Mouse (Mus musculus) midbrain, postnatal 0 days (tissue): ENCODE data around the gene Ppcdc. TPM values are rescaled to one million over a fixed set of nuclear protein-coding genes. Genes with fewer than 3 reads are reported as not detected.
A peak's percentile ranks its signal among the peaks of the same experiment; 100 is the strongest.
"Not testable (repeated sequence)": the region's sequence is repeated elsewhere in the genome, so short reads cannot be mapped to it uniquely, and the experiment has no call there.

Source experiments
- ATAC-seq: fragments of 200-750 bp; cut with Nextera tagmentation; 2 replicates; pipeline ENCODE4 v1.8.0; 2017; ENCODE audit warnings: moderate number of reproducible peaks, mild to moderate bottlenecking, moderate TSS enrichment, moderate library complexity; ENCODE audit not compliant: low FRiP score
- DNase-seq: peaks from one replicate; pipeline ENCODE4 v3.0.0-alpha.2; 2015; ENCODE audit warnings: low spot score
- H3K27ac ChIP-seq: fragments of 300-500 bp; sonication (generic); 2 replicates; pipeline ENCODE4 v1.5.1; 2014; ENCODE audit warnings: low read depth, mild to moderate bottlenecking, low read length, mixed read lengths
- H3K27me3 ChIP-seq: fragments of 300-500 bp; sonication (generic); 2 replicates; pipeline ENCODE4 v1.6.1; 2014; ENCODE audit warnings: low read length, control low read depth, mixed read lengths; ENCODE audit not compliant: insufficient read depth
- H3K36me3 ChIP-seq: fragments of 300-500 bp; sonication (generic); 2 replicates; pipeline ENCODE4 v1.6.1; 2014; ENCODE audit warnings: low read length, control low read depth, mixed read lengths; ENCODE audit not compliant: insufficient read depth
- H3K4me1 ChIP-seq: fragments of 300-500 bp; sonication (generic); 2 replicates; pipeline ENCODE4 v1.6.1; 2014; ENCODE audit warnings: mild to moderate bottlenecking, control low read depth, antibody characterized with exemption, low read length, mixed read lengths; ENCODE audit not compliant: insufficient read depth
- H3K4me2 ChIP-seq: fragments of 300-500 bp; sonication (generic); 2 replicates; pipeline ENCODE4 v1.6.1; 2014; ENCODE audit warnings: low read depth, mild to moderate bottlenecking, low read length, mixed read lengths; ENCODE audit not compliant: poor library complexity, severe bottlenecking
- H3K4me3 ChIP-seq: fragments of 300-500 bp; sonication (generic); 2 replicates; pipeline ENCODE4 v1.5.1; 2014; ENCODE audit warnings: low read depth, mild to moderate bottlenecking, low read length, moderate library complexity
- H3K9ac ChIP-seq: fragments of 300-500 bp; sonication (generic); replicated peaks from 2 replicates; pipeline ENCODE4 v1.6.1; 2014; ENCODE audit warnings: mild to moderate bottlenecking, low read length, moderate library complexity, mixed read lengths; ENCODE audit not compliant: poor library complexity, severe bottlenecking
- H3K9me3 ChIP-seq: fragments of 300-500 bp; sonication (generic); 2 replicates; pipeline ENCODE4 v1.6.1; 2016; ENCODE audit warnings: low read length, control low read depth
- CTCF ChIP-seq: IDR thresholded peaks from 2 replicates; pipeline ENCODE4 v1.5.1; 2016; ENCODE audit warnings: antibody characterized with exemption, mild to moderate bottlenecking
- WGBS: fragments of 180-500 bp; shearing (Covaris S2); extraction: QIAGEN DNeasy Blood & Tissue Kit; methylation state at CpG from one replicate; pipeline ENCODE4 v1.1.7; 2014; 5-methylcytosine and 5-hydroxymethylcytosine counted together
- polyA plus RNA-seq: library from polyadenylated mRNA; unstranded; fragments of >200 nt; fragmentation: Nextera tagmentation; extraction: Ambion mirVana; gene quantifications from 2 replicates; pipeline ENCODE4 v1.2.1, GENCODE M21; 2015
- total RNA-seq: library from RNA; depleted of rRNA; stranded (reverse); fragments of >200 nt; gene quantifications from 2 replicates; pipeline ENCODE4 v1.2.3, GENCODE M21; 2014

Gene Ppcdc
- total and polyA plus RNA-seq, 2 experiments from 2014 or later = 17.6 to 29.7 TPM

DNA sequence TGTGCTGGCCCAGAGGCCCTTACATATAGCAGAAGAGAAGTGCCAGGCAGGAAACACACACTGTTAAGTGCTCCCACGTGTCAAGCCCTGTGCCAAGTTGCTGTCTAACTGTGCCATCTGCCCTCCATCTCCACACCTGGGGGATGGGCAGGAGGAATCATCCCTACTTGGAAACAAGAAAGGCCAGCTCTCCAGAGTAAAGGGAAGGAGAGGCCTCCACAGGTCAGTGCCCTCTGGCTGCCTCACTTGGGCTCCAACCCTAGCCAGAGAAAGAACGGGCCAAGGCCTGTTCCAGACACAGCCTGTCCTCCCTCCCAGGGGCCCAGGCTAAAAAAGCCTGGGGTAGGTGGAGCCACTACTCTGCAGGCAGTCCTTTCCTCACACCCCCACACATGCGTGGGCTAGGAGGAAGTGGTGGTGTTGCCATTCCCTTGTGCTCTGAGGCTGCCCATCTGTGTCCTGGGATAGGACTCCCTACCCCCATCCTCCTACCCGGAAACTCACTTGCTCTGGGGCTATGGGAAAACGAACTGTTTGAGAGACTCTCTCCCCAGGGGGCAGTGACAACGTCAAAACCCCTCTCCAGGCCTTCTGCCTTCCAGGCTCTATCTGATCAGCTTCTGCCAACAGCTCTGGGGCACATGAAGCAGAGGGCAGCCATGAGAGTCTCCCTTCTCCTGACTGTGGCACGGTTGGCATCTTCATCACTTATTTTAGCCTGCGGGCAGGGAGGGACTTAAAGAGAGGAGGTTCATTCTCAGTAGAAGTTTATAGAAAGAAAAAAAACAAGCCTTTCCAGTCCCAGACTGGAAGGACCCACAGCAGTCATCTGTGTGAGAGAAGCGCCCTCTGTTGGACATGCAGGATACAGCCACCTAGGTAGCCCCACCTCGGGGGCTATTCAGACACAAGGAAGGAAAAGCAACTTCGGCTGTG, 6.6 kb downstream of the Ppcdc start:
- Histone ChIP-seq H3K4me1 (no peaks in the 10 kb centered on the region), H3K27ac (no peak overlapping the region), H3K4me3 (no peak overlapping the region), H3K9me3 (no peaks in the 10 kb centered on the region), H3K27me3 (no peaks in the 10 kb centered on the region), H3K36me3 (no peaks in the 10 kb centered on the region), H3K9ac (no peak overlapping the region), H3K4me2 (no peak overlapping the region)
- ATAC-seq = peak; percentile 62
- peak; percentile 92 for DNase-seq
- WGBS = 20% methylated on average over 11 of the region's 11 CpGs
- peak; percentile 92 for TF ChIP-seq CTCF

DNA sequence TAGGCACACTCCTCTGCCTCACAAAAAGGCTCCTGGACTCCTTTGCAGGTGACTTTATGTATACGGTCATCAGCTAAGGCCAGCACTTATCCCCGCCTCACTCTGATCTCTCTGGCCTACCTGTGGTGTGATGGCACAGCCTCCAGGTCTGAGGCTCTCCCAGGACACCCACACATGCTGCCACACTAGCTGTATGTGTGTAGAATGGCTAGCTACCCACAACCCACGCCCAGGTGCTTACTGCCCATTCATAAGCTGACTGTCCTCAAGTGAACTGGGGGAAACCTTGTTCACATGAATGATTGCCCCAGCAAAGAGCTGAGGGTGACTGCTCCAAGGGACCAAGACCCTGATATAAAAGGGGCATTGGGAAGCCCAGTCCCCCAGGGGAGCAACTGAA, 7.4 kb downstream of the Ppcdc start:
- Histone ChIP-seq H3K36me3 (no peaks in the 10 kb centered on the region), H3K4me3 (no peak overlapping the region), H3K4me1 (no peaks in the 10 kb centered on the region), H3K27ac (no peak overlapping the region), H3K9ac (0 out of 2 replicates have a peak overlapping the region, but pooled peaks have one; percentile 29), H3K9me3 (no peaks in the 10 kb centered on the region), H3K4me2 (no peak overlapping the region), H3K27me3 (no peaks in the 10 kb centered on the region)
- WGBS = 91% methylated on average over 3 of the region's 3 CpGs
- ATAC-seq (no peak), DNase-seq (no peak)
- no peak for TF ChIP-seq CTCF

DNA sequence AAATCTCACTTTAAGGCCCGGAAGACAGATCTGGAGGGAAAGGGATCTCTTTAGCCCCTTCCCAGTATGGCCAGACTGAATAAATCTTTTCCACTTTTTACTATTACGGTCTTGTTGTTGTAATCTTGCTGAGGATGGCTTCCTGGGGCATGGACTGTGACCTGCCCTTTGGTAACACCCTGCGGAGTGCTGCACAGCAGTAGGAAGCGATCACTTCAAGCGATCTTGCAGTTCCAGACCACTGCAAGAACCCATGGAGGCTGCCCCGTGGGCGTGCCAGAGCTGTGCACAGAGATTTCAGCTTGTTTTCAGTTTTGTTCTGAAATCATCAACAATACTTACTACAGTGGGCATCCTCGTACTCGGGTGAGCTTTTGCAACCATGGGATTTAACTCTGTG, 8.7 kb downstream of the Ppcdc start:
- Histone ChIP-seq H3K4me3 (no peak overlapping the region), H3K27ac (no peak overlapping the region), H3K36me3 (no peaks in the 10 kb centered on the region), H3K27me3 (no peaks in the 10 kb centered on the region), H3K9ac (no peak overlapping the region), H3K9me3 (no peaks in the 10 kb centered on the region), H3K4me2 (no peak overlapping the region), H3K4me1 (no peaks in the 10 kb centered on the region)
- TF ChIP-seq CTCF = no peak
- DNase-seq = no peak
- 19% methylated on average over 9 of the region's 9 CpGs for WGBS
- no peak for ATAC-seq

DNA sequence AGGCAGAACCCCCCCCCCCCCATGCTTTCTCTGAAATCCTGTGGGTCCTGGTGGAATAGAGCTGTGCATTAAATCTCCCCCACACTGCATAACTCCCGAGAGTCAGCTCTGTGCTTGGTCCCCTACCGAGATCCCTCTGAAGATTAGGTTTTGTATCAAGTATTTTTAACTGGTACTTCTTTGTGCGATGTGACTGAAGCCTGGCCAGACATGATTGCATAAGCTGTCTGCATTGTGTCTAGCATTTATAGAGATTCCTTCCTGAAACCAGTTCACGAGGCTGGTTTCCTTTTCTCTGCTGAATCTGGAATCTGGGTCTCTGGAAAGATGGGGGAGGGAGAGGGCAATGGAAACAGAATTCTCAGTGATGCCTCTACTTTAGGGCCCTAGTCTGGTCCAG, 11.5 kb downstream of the Ppcdc start:
- Histone ChIP-seq H3K4me2 (no peak overlapping the region), H3K4me1 (no peaks in the 10 kb centered on the region), H3K4me3 (no peak overlapping the region), H3K36me3 (no peaks in the 10 kb centered on the region), H3K9me3 (no peaks in the 10 kb centered on the region), H3K27me3 (no peaks in the 10 kb centered on the region), H3K27ac (no peak overlapping the region), H3K9ac (no peak overlapping the region)
- no peak for TF ChIP-seq CTCF
- no peak for DNase-seq
- no peak for ATAC-seq
- WGBS = 22% methylated on average over 4 of the region's 4 CpGs

DNA sequence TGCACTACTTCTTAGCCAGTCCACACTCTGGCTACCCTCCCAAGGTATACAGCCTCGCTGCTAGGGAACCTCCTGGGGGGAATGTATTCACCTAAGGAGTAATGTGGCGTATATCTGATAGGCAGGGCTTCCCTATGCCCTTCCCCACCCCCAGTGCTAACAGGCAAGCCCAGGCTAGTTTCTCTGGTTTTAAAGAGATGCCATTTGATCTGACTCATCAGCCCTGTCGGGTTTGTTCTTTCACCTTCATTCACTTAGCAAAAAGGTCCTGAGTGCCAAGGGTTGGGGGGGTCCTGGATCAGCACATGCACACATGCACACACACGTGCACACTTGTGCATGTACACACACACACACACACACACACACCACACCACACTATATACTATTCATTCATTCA, 12.0 kb downstream of the Ppcdc start:
- 57% methylated on average over 4 of the region's 4 CpGs for WGBS
- no peak for TF ChIP-seq CTCF
- ATAC-seq = no peak
- no peak overlapping the region for H3K4me3 ChIP-seq
- no peak for DNase-seq
- H3K4me1 ChIP-seq = no peaks in the 10 kb centered on the region
- H3K4me2 ChIP-seq = no peak overlapping the region
- H3K36me3 ChIP-seq = no peaks in the 10 kb centered on the region
- no peaks in the 10 kb centered on the region for H3K9me3 ChIP-seq
- no peaks in the 10 kb centered on the region for H3K27me3 ChIP-seq
- no peak overlapping the region for H3K27ac ChIP-seq
- H3K9ac ChIP-seq = no peak overlapping the region

DNA sequence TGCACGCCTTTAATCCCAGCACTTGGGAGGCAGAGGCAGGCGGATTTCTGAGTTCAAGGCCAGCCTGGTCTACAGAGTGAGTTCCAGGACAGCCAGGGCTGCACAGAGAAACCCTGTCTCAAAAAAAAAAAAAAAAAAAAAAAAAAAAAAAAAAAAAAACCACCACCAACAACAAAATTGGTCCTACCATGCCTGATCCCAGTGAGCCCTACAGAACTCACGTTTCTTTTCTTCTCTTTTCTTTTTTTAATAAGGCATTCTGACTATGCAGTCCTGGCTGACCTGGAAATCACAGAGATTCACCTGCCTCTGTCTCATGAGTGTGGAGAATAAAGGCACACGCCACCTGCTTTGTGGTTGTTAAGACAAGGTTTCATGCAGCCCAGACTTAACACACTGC, 12.8 kb downstream of the Ppcdc start:
- ATAC-seq = not testable (repeated sequence)

More for the DNA sequence above, 12.8 kb downstream of the Ppcdc start:
- H3K36me3 ChIP-seq, H3K4me1 ChIP-seq, H3K4me3 ChIP-seq, H3K9me3 ChIP-seq, DNase-seq, H3K27ac ChIP-seq, H3K9ac ChIP-seq, H3K4me2 ChIP-seq, H3K27me3 ChIP-seq: not testable (repeated sequence)
- 84% methylated on average over 4 of the region's 4 CpGs for WGBS
